ENCODE assay signal across 29 mouse cellular contexts in the genomic region with DNA sequence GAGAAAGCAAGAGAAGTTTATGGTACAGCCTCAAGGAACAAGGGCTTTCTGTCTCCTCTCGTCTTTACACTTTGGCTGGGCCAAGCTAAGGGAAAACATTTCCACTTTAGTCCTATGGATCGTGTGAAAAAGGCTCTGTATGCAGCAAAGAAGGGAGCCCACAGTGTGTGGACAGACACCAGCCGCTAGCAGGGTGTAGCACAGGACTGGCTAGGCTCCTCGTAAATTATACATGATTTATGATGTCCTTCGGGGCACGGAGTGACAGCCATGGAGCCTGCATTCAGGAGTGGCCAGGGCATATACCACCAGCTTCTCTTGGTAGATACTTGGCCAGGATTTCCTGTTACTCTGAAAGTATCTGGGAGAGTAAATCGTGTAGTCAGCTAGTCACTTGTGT.
DNase-seq lines count a peak whose midpoint lies in the region; ATAC-seq and TF ChIP-seq lines count a peak whose summit lies in the region.
"Had no signal": no experiment of that assay in that cellular context is flagged by ENCODE, and none has a peak within 500 bp of the region (broad histone marks: within the 10 kb centered on the region; RNA-seq: fewer than 3 reads in every experiment).

No protein-coding gene starts in this region.

- no peaks in the 10 kb centered on the region for H3K27me3 ChIP-seq in embryonic facial prominence, embryonic 14.5 days (replicated peaks; ENCODE audit: control insufficient read depth, insufficient read depth, low read length)
- H3K27me3 ChIP-seq in embryonic facial prominence, embryonic 10.5 days (replicated peaks; ENCODE audit: low read depth, poor library complexity, severe bottlenecking), result no peaks in the 10 kb centered on the region
- H3K27me3 ChIP-seq in limb, embryonic 11.5 days (ENCODE audit: control insufficient read depth, insufficient read depth, low read length), result no peaks in the 10 kb centered on the region
- no peaks in the 10 kb centered on the region for H3K27me3 ChIP-seq in limb, embryonic 10.5 days (ENCODE audit: low read depth, poor library complexity, severe bottlenecking)
- no peaks in the 10 kb centered on the region for H3K27me3 ChIP-seq in limb, embryonic 12.5 days
- no peaks in the 10 kb centered on the region for H3K27me3 ChIP-seq in stomach, postnatal 0 days (ENCODE audit: control insufficient read depth, insufficient read depth, low read length)
- H3K27me3 ChIP-seq: embryonic facial prominence, embryonic 12.5 days; heart, embryonic 12.5 days; hindbrain, embryonic 12.5 days; midbrain, embryonic 13.5 days; stomach, embryonic 15.5 days had no signal

- no peak overlapping the region for H3K4me3 ChIP-seq in embryonic facial prominence, embryonic 14.5 days (ENCODE audit: low read depth, low read length)
- H3K4me3 ChIP-seq in embryonic facial prominence, embryonic 10.5 days, result no peak overlapping the region
- no peak overlapping the region for H3K4me3 ChIP-seq in limb, embryonic 11.5 days (ENCODE audit: low read depth, low read length)
- no peak overlapping the region for H3K4me3 ChIP-seq in limb, embryonic 10.5 days
- no peak overlapping the region for H3K4me3 ChIP-seq in limb, embryonic 12.5 days (replicated peaks)
- no peak overlapping the region for H3K4me3 ChIP-seq in stomach, postnatal 0 days (ENCODE audit: low read depth, low read length)
- H3K4me3 ChIP-seq: embryonic facial prominence, embryonic 12.5 days; erythroblast, embryonic 14.5 days; gastrocnemius, adult 2 months; heart, embryonic 12.5 days; hindbrain, embryonic 12.5 days; midbrain, embryonic 13.5 days; stomach, embryonic 15.5 days had no signal

- WGBS in embryonic facial prominence, embryonic 14.5 days, result 77% methylated on average over 7 of the region's 7 CpGs
- WGBS in embryonic facial prominence, embryonic 10.5 days, result 86% methylated on average over 7 of the region's 7 CpGs
- 46% methylated on average over 7 of the region's 7 CpGs for WGBS in limb, embryonic 11.5 days
- 65% methylated on average over 7 of the region's 7 CpGs for WGBS in limb, embryonic 10.5 days
- WGBS in limb, embryonic 12.5 days, result 48% methylated on average over 7 of the region's 7 CpGs
- 61% methylated on average over 7 of the region's 7 CpGs for WGBS in stomach, postnatal 0 days

- TF ChIP-seq CTCF in stomach, postnatal 0 days (IDR thresholded peaks at IDR 0.05; ENCODE audit: low read depth), result no peak

- H3K4me1 ChIP-seq in embryonic facial prominence, embryonic 14.5 days (ENCODE audit: control insufficient read depth, insufficient read depth, low read length), result no peaks in the 10 kb centered on the region
- no peaks in the 10 kb centered on the region for H3K4me1 ChIP-seq in embryonic facial prominence, embryonic 10.5 days
- no peaks in the 10 kb centered on the region for H3K4me1 ChIP-seq in limb, embryonic 11.5 days (ENCODE audit: control insufficient read depth, insufficient read depth, low read length)
- H3K4me1 ChIP-seq in limb, embryonic 10.5 days, result peaks cover 6% of the 10 kb centered on the region
- H3K4me1 ChIP-seq in limb, embryonic 12.5 days (replicated peaks), result peaks cover 5% of the 10 kb centered on the region; the same call in 1 of the 2 replicates
- H3K4me1 ChIP-seq in stomach, postnatal 0 days (replicated peaks; ENCODE audit: control insufficient read depth, insufficient read depth), result no peaks in the 10 kb centered on the region
- H3K4me1 ChIP-seq: embryonic facial prominence, embryonic 12.5 days; hindbrain, embryonic 12.5 days; midbrain, embryonic 13.5 days; stomach, embryonic 15.5 days had no signal

- peak overlapping the region; percentile 11; the same call in 1 of the 2 replicates for H3K27ac ChIP-seq in embryonic facial prominence, embryonic 14.5 days (replicated peaks; ENCODE audit: low read depth, low read length)
- H3K27ac ChIP-seq in embryonic facial prominence, embryonic 10.5 days (replicated peaks), result no peak overlapping the region
- H3K27ac ChIP-seq in limb, embryonic 11.5 days (replicated peaks; ENCODE audit: low read depth, low read length), result no peak overlapping the region
- H3K27ac ChIP-seq in limb, embryonic 10.5 days, result no peak overlapping the region
- peak overlapping the region; percentile 77 for H3K27ac ChIP-seq in limb, embryonic 12.5 days
- no peak overlapping the region for H3K27ac ChIP-seq in stomach, postnatal 0 days (replicated peaks)
- H3K27ac ChIP-seq: embryonic facial prominence, embryonic 12.5 days; gastrocnemius, adult 2 months; hindbrain, embryonic 12.5 days; liver, embryonic 14.5 days; midbrain, embryonic 13.5 days; stomach, embryonic 15.5 days had no signal

- H3K4me2 ChIP-seq in embryonic facial prominence, embryonic 14.5 days (ENCODE audit: low read depth, low read length), result no peak overlapping the region
- H3K4me2 ChIP-seq in limb, embryonic 11.5 days (ENCODE audit: low read depth, severe bottlenecking), result no peak overlapping the region
- no peak overlapping the region for H3K4me2 ChIP-seq in limb, embryonic 12.5 days
- H3K4me2 ChIP-seq in stomach, postnatal 0 days (replicated peaks; ENCODE audit: low read depth), result no peak overlapping the region
- H3K4me2 ChIP-seq: embryonic facial prominence, embryonic 12.5 days; heart, embryonic 12.5 days; hindbrain, embryonic 12.5 days; midbrain, embryonic 13.5 days; stomach, embryonic 15.5 days had no signal

- no peak for ATAC-seq in embryonic facial prominence, embryonic 14.5 days (ENCODE audit: low read depth)
- ATAC-seq in limb, embryonic 11.5 days (ENCODE audit: insufficient number of reproducible peaks, low FRiP score, low TSS enrichment, low read depth), result peak; percentile 57; the same call in 1 of the 2 replicates
- peak; percentile 78 for ATAC-seq in limb, embryonic 12.5 days (ENCODE audit: insufficient number of reproducible peaks, insufficient read depth, low FRiP score, low TSS enrichment, low read depth)
- 0 out of 2 replicates have a peak, but pooled peaks have one; percentile 21 for ATAC-seq in stomach, postnatal 0 days (ENCODE audit: low FRiP score, low TSS enrichment)
- ATAC-seq: forebrain, embryonic 16.5 days; intestine, embryonic 16.5 days; midbrain, embryonic 13.5 days had no signal

- no peak overlapping the region for H3K9ac ChIP-seq in embryonic facial prominence, embryonic 14.5 days (ENCODE audit: low read depth, low read length)
- no peak overlapping the region for H3K9ac ChIP-seq in limb, embryonic 11.5 days (ENCODE audit: low read length)
- no peak overlapping the region for H3K9ac ChIP-seq in limb, embryonic 12.5 days (replicated peaks)
- H3K9ac ChIP-seq in stomach, postnatal 0 days (ENCODE audit: low read length), result no peak overlapping the region
- H3K9ac ChIP-seq: embryonic facial prominence, embryonic 12.5 days; heart, embryonic 12.5 days; hindbrain, embryonic 12.5 days; liver, embryonic 14.5 days; midbrain, embryonic 13.5 days; stomach, embryonic 15.5 days had no signal

- DNase-seq in embryonic facial prominence, embryonic 14.5 days (ENCODE audit: low spot score), result no peak
- no peak for DNase-seq in embryonic facial prominence, embryonic 10.5 days (ENCODE audit: low spot score)
- DNase-seq in limb, embryonic 11.5 days (ENCODE audit: low spot score), result peak; percentile 29
- no peak for DNase-seq in limb, embryonic 10.5 days (ENCODE audit: low spot score)
- no peak for DNase-seq in stomach, postnatal 0 days (ENCODE audit: low spot score)
- no peak for DNase-seq in layer of hippocampus, adult 9-10 months (ENCODE audit: low spot score)
- DNase-seq: adrenal gland, adult 8-10 months; cerebellum, adult 2 months; cerebellum, postnatal 14 days; gastrocnemius, adult 2 months; heart, postnatal 36 days; kidney, adult 8-10 months; kidney, postnatal 10 days; layer of hippocampus, adult 9-11 months; liver; lung, adult 2 months; right cerebral cortex, postnatal 25 days; thymus, postnatal 25 days had no signal

- H3K9me3 ChIP-seq in embryonic facial prominence, embryonic 14.5 days (ENCODE audit: control insufficient read depth, low read length), result no peaks in the 10 kb centered on the region
- no peaks in the 10 kb centered on the region for H3K9me3 ChIP-seq in embryonic facial prominence, embryonic 10.5 days
- H3K9me3 ChIP-seq in limb, embryonic 11.5 days (ENCODE audit: control insufficient read depth, low read length), result no peaks in the 10 kb centered on the region
- H3K9me3 ChIP-seq in limb, embryonic 10.5 days (replicated peaks), result no peaks in the 10 kb centered on the region
- no peaks in the 10 kb centered on the region for H3K9me3 ChIP-seq in limb, embryonic 12.5 days
- H3K9me3 ChIP-seq in stomach, postnatal 0 days (ENCODE audit: control insufficient read depth, low read length), result no peaks in the 10 kb centered on the region
- H3K9me3 ChIP-seq: embryonic facial prominence, embryonic 12.5 days; G1E; heart, embryonic 12.5 days; hindbrain, embryonic 12.5 days; midbrain, embryonic 13.5 days; stomach, embryonic 15.5 days had no signal

- 0 out of 2 replicates have a peak, but pooled peaks cover 11% of the 10 kb centered on the region for H3K36me3 ChIP-seq in embryonic facial prominence, embryonic 14.5 days (ENCODE audit: control insufficient read depth, insufficient read depth, low read length)
- no peaks in the 10 kb centered on the region; the same call in 1 of the 2 replicates for H3K36me3 ChIP-seq in embryonic facial prominence, embryonic 10.5 days (replicated peaks)
- H3K36me3 ChIP-seq in limb, embryonic 11.5 days (ENCODE audit: control insufficient read depth, insufficient read depth, low read length), result no peaks in the 10 kb centered on the region
- H3K36me3 ChIP-seq in limb, embryonic 10.5 days, result peaks cover 5% of the 10 kb centered on the region; the same call in 1 of the 2 replicates
- no peaks in the 10 kb centered on the region for H3K36me3 ChIP-seq in limb, embryonic 12.5 days
- 0 out of 2 replicates have a peak, but pooled peaks cover 2% of the 10 kb centered on the region for H3K36me3 ChIP-seq in stomach, postnatal 0 days (ENCODE audit: control insufficient read depth, insufficient read depth, low read length)
- H3K36me3 ChIP-seq: embryonic facial prominence, embryonic 12.5 days; G1E; hindbrain, embryonic 12.5 days; midbrain, embryonic 13.5 days had no signal

- TF ChIP-seq EP300 in stomach, postnatal 0 days (optimal IDR thresholded peaks at IDR 0.05), result no peak

Comparison
In these comparisons a context has a peak if more than half of its experiments do, and no peak if none do; other contexts are left out.
1. H3K27ac ChIP-seq: peak in embryonic facial prominence, embryonic 14.5 days (single experiment) and limb, embryonic 12.5 days (single experiment); none in embryonic facial prominence, embryonic 10.5 days (single experiment), limb, embryonic 11.5 days (single experiment), limb, embryonic 10.5 days (single experiment) and stomach, postnatal 0 days (single experiment).